Mouse (Mus musculus) lung, adult 2 months (tissue): ENCODE data around the gene Sulf2.

Experiments used
- CTCF ChIP-seq: fragments of 200-500 bp; IDR thresholded peaks from 2 replicates; pipeline ENCODE4 v1.5.1; 2011; ENCODE audit warnings: mild to moderate bottlenecking, low read length, control low read depth; ENCODE audit not compliant: insufficient read depth
- POLR2A ChIP-seq: fragments of 200-500 bp; IDR thresholded peaks from 2 replicates; pipeline ENCODE4 v1.6.1; 2011; ENCODE audit warnings: low read depth, mild to moderate bottlenecking, control low read depth, low read length, borderline replicate concordance; ENCODE audit errors: extremely low read depth

DNA sequence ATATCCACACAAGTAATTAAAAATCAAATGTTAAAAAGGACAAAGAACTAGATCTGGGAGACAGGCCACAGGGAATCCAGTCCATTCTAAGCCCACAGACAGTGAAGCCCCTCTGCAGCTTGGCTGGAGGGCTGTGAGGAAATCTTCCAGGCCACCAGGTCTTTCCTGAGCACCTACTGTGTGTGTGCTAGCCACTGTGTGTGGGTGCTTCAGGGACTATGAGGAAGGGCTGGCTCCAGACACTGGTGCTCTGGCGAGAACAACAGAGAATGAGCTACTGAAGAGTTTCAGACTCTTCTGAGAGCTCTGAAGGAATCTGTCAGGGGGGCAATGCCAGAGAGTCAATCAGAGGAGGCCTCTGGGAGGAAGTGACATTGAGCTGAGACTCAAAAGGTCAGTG is 13.6 kb downstream of the Sulf2 start:
- no peak for TF ChIP-seq CTCF
- TF ChIP-seq POLR2A, result no peak
